Mouse (Mus musculus) liver, adult 2 months (tissue): ENCODE measurements at regions not wholly inside any gene's neighbourhood (a gene's known extent, or its start where the extent isn't known, plus 50 kb on each side); places are given as distances from the start of the nearest gene placed in this dataset.

Experiments
- CTCF ChIP-seq: fragments of 200-500 bp; IDR thresholded peaks from 2 replicates; pipeline ENCODE4 v1.5.1; 2011; ENCODE audit warnings: low read depth, low read length, control low read depth
- POLR2A ChIP-seq: fragments of 200-500 bp; IDR thresholded peaks from 2 replicates; pipeline ENCODE4 v1.6.1; 2011; ENCODE audit warnings: low read length, control low read depth; ENCODE audit not compliant: insufficient read depth; ENCODE audit errors: extremely low read depth

- TF ChIP-seq CTCF (no peak), POLR2A (no peak)
Observed at GRCm38 (mm10) chr8:92747951-92748350, 73.9 kb downstream of the Irx6 start.
